Mouse (Mus musculus) CH12.LX (cell line): ENCODE results near the gene Taok1. TPM values are rescaled to one million over a fixed set of nuclear protein-coding genes. Genes with fewer than 3 reads are reported as not detected.

Experiments used
- DNase-seq: peaks from one replicate; pipeline ENCODE4 v3.0.0-alpha.2; 2013; ENCODE audit errors: extremely low read depth
- H3K27ac ChIP-seq: 2 replicates; pipeline ENCODE4 v1.5.1; 2012; ENCODE audit warnings: low read depth, mild to moderate bottlenecking, control low read depth, moderate library complexity; ENCODE audit not compliant: insufficient read depth
- H3K27me3 ChIP-seq: replicated peaks from 2 replicates; pipeline ENCODE3; 2012; ENCODE audit warnings: inconsistent platforms
- H3K36me3 ChIP-seq, 2 experiments: replicated peaks in 1 of 2; 2 replicates each; pipeline versions ENCODE3 to v1.6.1; 2012; ENCODE audit warnings: inconsistent platforms in 1 of 2, low read length in 1 of 2, mild to moderate bottlenecking in 1 of 2, mixed read lengths in 1 of 2, moderate library complexity in 1 of 2; ENCODE audit not compliant: control insufficient read depth in 1 of 2, insufficient read depth in 1 of 2
- H3K4me1 ChIP-seq, 2 experiments: 2 replicates each; pipeline ENCODE4 v1.6.1; 2012; ENCODE audit warnings: inconsistent platforms in 1 of 2, moderate library complexity in 1 of 2; ENCODE audit not compliant: insufficient read depth in 2 of 2, control insufficient read depth in 1 of 2
- H3K4me2 ChIP-seq: 2 replicates; pipeline ENCODE4 v1.6.1; 2012; ENCODE audit warnings: low read depth, mild to moderate bottlenecking, control low read depth; ENCODE audit not compliant: poor library complexity, insufficient read depth, severe bottlenecking
- H3K4me3 ChIP-seq, 3 experiments: fragments of 150-350 bp in 1 of 3; sonication (generic) in 1 of 3; replicated peaks in 1 of 3; 2 replicates each; pipeline versions ENCODE3 to v1.5.1; 2011 to 2012; ENCODE audit warnings: low read depth in 2 of 3, low read length in 2 of 3, mild to moderate bottlenecking in 2 of 3, moderate library complexity in 2 of 3, control low read depth in 1 of 3, improper control_type of control experiment in 1 of 3, inconsistent platforms in 1 of 3, mixed read lengths in 1 of 3; ENCODE audit not compliant: poor library complexity in 1 of 3
- H3K79me2 ChIP-seq: replicated peaks from 2 replicates; pipeline ENCODE4 v1.6.1; 2012; ENCODE audit warnings: mild to moderate bottlenecking, moderate library complexity; ENCODE audit not compliant: control insufficient read depth, poor library complexity, insufficient read depth, severe bottlenecking; ENCODE audit errors: extremely low read depth
- H3K9ac ChIP-seq: 2 replicates; pipeline ENCODE4 v1.6.1; 2012; ENCODE audit warnings: low read depth, mild to moderate bottlenecking, control low read depth, moderate library complexity; ENCODE audit not compliant: insufficient read depth
- H3K9me3 ChIP-seq: replicated peaks from 2 replicates; pipeline ENCODE3; 2012; ENCODE audit warnings: low read length, inconsistent platforms, mixed read lengths
- CHD1 ChIP-seq: IDR thresholded peaks from 2 replicates; pipeline ENCODE4 v1.6.1; 2012; ENCODE audit warnings: low read depth, low read length, improper control_type of control experiment, inconsistent platforms
- CHD2 ChIP-seq: IDR thresholded peaks from 2 replicates; pipeline ENCODE4 v1.6.1; 2011; ENCODE audit warnings: low read length, improper control_type of control experiment
- CTCF ChIP-seq, 2 experiments: IDR thresholded peaks in 1 of 2; conservative IDR thresholded peaks in 1 of 2; 2 replicates each; pipeline ENCODE4 v1.5.1; 2011 to 2012; ENCODE audit warnings: low read depth in 2 of 2, low read length in 2 of 2, improper control_type of control experiment in 1 of 2, inconsistent platforms in 1 of 2, mild to moderate bottlenecking in 1 of 2, moderate library complexity in 1 of 2
- ELF1 ChIP-seq: IDR thresholded peaks from 2 replicates; pipeline ENCODE4 v1.6.1; 2014; ENCODE audit warnings: low read depth, mild to moderate bottlenecking, inconsistent platforms, low read length, improper control_type of control experiment
- EP300 ChIP-seq: IDR thresholded peaks from 2 replicates; pipeline ENCODE4 v1.6.1; 2011; ENCODE audit warnings: low read length, improper control_type of control experiment
- GABPA ChIP-seq: IDR thresholded peaks from 2 replicates; pipeline ENCODE4 v1.6.1; 2012; ENCODE audit warnings: low read depth, low read length, improper control_type of control experiment, inconsistent platforms; ENCODE audit not compliant: insufficient replicate concordance
- JUN ChIP-seq: IDR thresholded peaks from 2 replicates; pipeline ENCODE4 v1.6.1; 2011; ENCODE audit warnings: low read depth, mild to moderate bottlenecking, low read length, improper control_type of control experiment, moderate library complexity; ENCODE audit not compliant: insufficient read depth
- JUND ChIP-seq: conservative IDR thresholded peaks from 2 replicates; pipeline ENCODE4 v1.6.1; 2011; ENCODE audit warnings: low read depth, low read length, improper control_type of control experiment
- MAFK ChIP-seq: IDR thresholded peaks from 2 replicates; pipeline ENCODE4 v1.6.1; 2011; ENCODE audit warnings: low read length, improper control_type of control experiment; ENCODE audit not compliant: insufficient replicate concordance
- MAX ChIP-seq: IDR thresholded peaks from 2 replicates; pipeline ENCODE4 v1.6.1; 2011; ENCODE audit warnings: low read length, improper control_type of control experiment
- MAZ ChIP-seq: IDR thresholded peaks from 2 replicates; pipeline ENCODE4 v1.6.1; 2012; ENCODE audit warnings: low read depth, mild to moderate bottlenecking, inconsistent platforms, low read length, improper control_type of control experiment, moderate library complexity
- NELFE ChIP-seq: IDR thresholded peaks from 2 replicates; pipeline ENCODE4 v1.6.1; 2011; ENCODE audit warnings: low read depth, low read length, improper control_type of control experiment
- NRF1 ChIP-seq: IDR thresholded peaks from 2 replicates; pipeline ENCODE4 v1.6.1; 2014; ENCODE audit warnings: low read depth, mild to moderate bottlenecking, inconsistent platforms, low read length, improper control_type of control experiment, moderate library complexity
- POLR2A ChIP-seq: IDR thresholded peaks from 2 replicates; pipeline ENCODE4 v1.6.1; 2011; ENCODE audit warnings: low read depth, mild to moderate bottlenecking, improper control_type of control experiment, low read length
- POLR2AphosphoS2 ChIP-seq: IDR thresholded peaks from 2 replicates; pipeline ENCODE4 v1.6.1; 2011; ENCODE audit warnings: low read depth, low read length, improper control_type of control experiment
- RAD21 ChIP-seq: IDR thresholded peaks from 2 replicates; pipeline ENCODE4 v1.6.1; 2011; ENCODE audit warnings: low read depth, mild to moderate bottlenecking, low read length, improper control_type of control experiment, moderate library complexity
- SMC3 ChIP-seq: IDR thresholded peaks from 2 replicates; pipeline ENCODE4 v1.6.1; 2011; ENCODE audit warnings: low read depth, low read length, improper control_type of control experiment
- TBP ChIP-seq: conservative IDR thresholded peaks from 2 replicates; pipeline ENCODE4 v1.6.1; 2011; ENCODE audit warnings: low read depth, low read length, improper control_type of control experiment
- UBTF ChIP-seq: IDR thresholded peaks from 2 replicates; pipeline ENCODE4 v1.6.1; 2012; ENCODE audit warnings: low read depth, mild to moderate bottlenecking, inconsistent platforms, low read length, improper control_type of control experiment, moderate library complexity
- USF2 ChIP-seq: conservative IDR thresholded peaks from 2 replicates; pipeline ENCODE4 v1.6.1; 2011; ENCODE audit warnings: low read depth, low read length, improper control_type of control experiment
- ZC3H11A ChIP-seq: IDR thresholded peaks from 2 replicates; pipeline ENCODE4 v1.6.1; 2012; ENCODE audit warnings: low read depth, mild to moderate bottlenecking, inconsistent platforms, low read length, improper control_type of control experiment
- ZKSCAN1 ChIP-seq: IDR thresholded peaks from 2 replicates; pipeline ENCODE4 v1.6.1; 2012; ENCODE audit warnings: low read depth, inconsistent platforms, low read length, improper control_type of control experiment, borderline replicate concordance
- ZMIZ1 ChIP-seq: IDR thresholded peaks from 2 replicates; pipeline ENCODE4 v1.6.1; 2012; ENCODE audit warnings: low read depth, mild to moderate bottlenecking, inconsistent platforms, low read length, improper control_type of control experiment
- ZNF384 ChIP-seq: IDR thresholded peaks from 2 replicates; pipeline ENCODE4 v1.6.1; 2012; ENCODE audit warnings: low read depth, low read length, improper control_type of control experiment, inconsistent platforms
- dilution Hi-C: fragments of 300-500 bp; cut with MboI; formaldehyde crosslinking; loops from 2 replicates; pipeline ENCODE4 v1.14.3; 2020; ENCODE audit warnings: low sequenced_read_pairs; ENCODE audit not compliant: extremely low pct_unique_long_range_greater_than_20kb, extremely low pct_ligation_motif_present
- in situ Hi-C: fragments of 300-500 bp; cut with MboI; formaldehyde crosslinking; loops from 3 replicates; pipeline ENCODE4 v1.14.3; 2019; ENCODE audit warnings: low sequenced_read_pairs, low pct_ligation_motif_present, low pct_unique_long_range_greater_than_20kb, mixed read lengths
- polyA plus RNA-seq: library from polyadenylated mRNA; unstranded; fragments of >175 nt; gene quantifications from 2 replicates; pipeline ENCODE4 v1.2.1, GENCODE M21; 2012; ENCODE audit warnings: low read depth; ENCODE audit not compliant: insufficient read length
- total RNA-seq, 2 experiments: library from RNA; depleted of rRNA; stranded (reverse); fragments of 300-350 nt in 1 of 2; fragments of >200 nt in 1 of 2; gene quantifications; 2 replicates each; pipeline ENCODE4 v1.2.3; 2012 to 2014

Taok1 gene
- total and polyA plus RNA-seq, 3 experiments: 8.9 to 13.7 (median 11.6) TPM

DNA sequence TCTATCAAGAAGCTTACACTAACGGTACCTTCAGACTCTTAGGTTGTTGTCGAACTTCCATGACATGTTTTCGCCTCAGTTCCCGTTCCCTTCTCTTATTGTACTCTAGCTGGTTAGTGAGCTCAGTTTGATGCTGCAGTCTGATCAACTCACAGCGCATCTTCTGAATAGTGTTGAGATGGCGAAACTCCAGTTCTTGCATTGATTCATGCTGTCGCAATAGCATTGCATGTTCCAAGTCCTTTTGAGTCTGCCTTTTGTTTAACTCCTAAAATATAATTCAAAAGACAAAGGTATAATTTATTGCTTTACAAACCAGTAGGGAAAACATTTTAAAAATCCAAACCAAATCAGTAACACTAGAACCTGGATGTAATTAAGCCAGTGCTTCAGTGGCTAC lies 62.4 kb downstream of the Taok1 start:
- dilution Hi-C loops (no loop called here), in situ Hi-C loops (no loop called here)
- Histone ChIP-seq H3K27me3 (no peaks in the 10 kb centered on the region), H3K36me3 (peaks cover 64 to 76% of the 10 kb centered on the region in 2 experiments), H3K4me2 (no peak overlapping the region), H3K9ac (no peak overlapping the region), H3K4me3 (no peak overlapping the region), H3K4me1 (no peaks in the 10 kb centered on the region), H3K9me3 (no peaks in the 10 kb centered on the region), H3K27ac (no peak overlapping the region), H3K79me2 (0 out of 2 replicates have a peak, but pooled peaks cover 3% of the 10 kb centered on the region)
- DNase-seq: no peak
- TF ChIP-seq MAX: no peak
- TF ChIP-seq MAFK: no peak
- no peak for TF ChIP-seq CHD2
- no peak for TF ChIP-seq EP300
- TF ChIP-seq POLR2AphosphoS2: no peak
- TF ChIP-seq JUN: no peak
- TF ChIP-seq NRF1: no peak
- no peak for TF ChIP-seq ZC3H11A
- TF ChIP-seq JUND: no peak
- no peak for TF ChIP-seq UBTF
- TF ChIP-seq RAD21: no peak
- no peak for TF ChIP-seq POLR2A
- no peak for TF ChIP-seq TBP
- TF ChIP-seq SMC3: no peak
- no peak for TF ChIP-seq CTCF (conservative IDR thresholded peaks at IDR 0.05 in 1 of 2, IDR thresholded peaks at IDR 0.05 in 1 of 2; ENCODE audit: low read depth in 2 of 2, low read length in 2 of 2)
- TF ChIP-seq ZKSCAN1: no peak
- no peak for TF ChIP-seq USF2
- no peak for TF ChIP-seq ELF1
- TF ChIP-seq ZMIZ1: no peak
- no peak for TF ChIP-seq NELFE

DNA sequence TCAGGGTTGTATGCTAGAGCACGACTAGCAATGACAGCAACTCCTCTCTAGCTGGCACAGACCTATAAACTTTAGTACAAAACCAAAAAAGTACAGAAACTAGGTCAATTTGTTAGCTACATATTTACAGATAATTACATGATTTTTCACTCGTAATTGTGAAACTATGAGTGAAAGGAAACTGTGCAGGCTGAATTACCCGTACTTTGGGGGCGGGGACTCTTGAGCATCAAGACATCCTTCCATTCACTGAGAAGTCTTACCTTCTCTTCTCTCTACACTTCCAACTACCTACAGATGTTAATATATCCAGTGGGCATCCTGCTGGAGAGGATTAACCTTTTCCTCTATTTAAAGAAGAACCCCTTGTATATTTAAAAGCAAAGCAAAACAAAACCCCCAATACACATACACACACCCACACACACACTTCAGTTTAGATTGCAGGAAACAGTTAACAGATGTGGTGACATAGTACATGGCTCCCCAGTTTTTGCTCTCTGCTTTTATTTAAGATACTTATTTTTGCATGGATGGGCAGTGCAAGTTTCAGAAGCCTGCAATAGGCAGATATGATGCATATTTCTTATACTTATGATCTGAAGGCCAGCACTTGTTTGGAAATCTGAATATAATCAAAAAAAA lies 75.3 kb downstream of the Taok1 start:
- no peak for TF ChIP-seq CHD1
- TF ChIP-seq MAZ: no peak
- TF ChIP-seq MAFK: no peak
- TF ChIP-seq GABPA: no peak
- no peak for TF ChIP-seq ZNF384
- TF ChIP-seq JUN: no peak
- in situ Hi-C loops (no loop called here), dilution Hi-C loops (no loop called here)
- Histone ChIP-seq H3K27me3 (no peaks in the 10 kb centered on the region), H3K9me3 (no peaks in the 10 kb centered on the region), H3K36me3 (peaks cover 6 to 50% of the 10 kb centered on the region in 2 experiments), H3K4me3 (no peak overlapping the region), H3K27ac (no peak overlapping the region), H3K79me2 (no peaks in the 10 kb centered on the region), H3K4me2 (no peak overlapping the region), H3K9ac (no peak overlapping the region), H3K4me1 (no peaks in the 10 kb centered on the region)
- DNase-seq: no peak
